9 mouse cellular contexts compared by ENCODE assay signal in the genomic region with DNA sequence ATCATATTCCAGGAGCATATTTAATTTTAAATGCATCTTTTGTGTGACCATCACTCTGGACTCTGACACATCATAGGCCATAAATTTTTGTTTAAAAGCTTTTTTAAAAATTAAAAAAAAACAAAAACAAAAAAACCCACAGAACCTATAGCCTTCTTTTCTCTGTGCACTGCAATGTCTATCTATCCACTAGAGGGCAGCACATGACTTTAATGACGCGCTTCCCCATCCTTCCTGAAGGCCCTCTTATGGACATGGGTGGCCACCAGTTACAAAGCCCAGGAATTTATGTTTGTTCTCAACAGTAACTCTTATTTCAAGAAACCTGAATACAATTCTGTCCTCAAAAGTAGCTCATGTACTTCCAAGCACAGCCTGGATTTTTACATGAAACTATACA. TPM values are rescaled to one million over a fixed set of nuclear protein-coding genes. Genes with fewer than 3 reads are reported as not detected.
DNase-seq lines count a peak whose midpoint lies in the region; ATAC-seq and TF ChIP-seq lines count a peak whose summit lies in the region.
"Had no signal": no experiment of that assay in that cellular context is flagged by ENCODE, and none has a peak within 500 bp of the region (broad histone marks: within the 10 kb centered on the region; RNA-seq: fewer than 3 reads in every experiment).

No protein-coding gene starts in this region.

- no peak overlapping the region for H3K4me2 ChIP-seq in neural tube, embryonic 15.5 days
- no peak overlapping the region for H3K4me2 ChIP-seq in hindbrain, embryonic 11.5 days (replicated peaks; ENCODE audit: low read depth, low read length)

- H3K27me3 ChIP-seq in neural tube, embryonic 15.5 days (replicated peaks): no peaks in the 10 kb centered on the region
- no peaks in the 10 kb centered on the region for H3K27me3 ChIP-seq in hindbrain, embryonic 11.5 days (ENCODE audit: control insufficient read depth, insufficient read depth, low read length)
- H3K27me3 ChIP-seq in splenic B cell, adult 2 months (ENCODE audit: control insufficient read depth, insufficient read depth, low read length, poor library complexity, severe bottlenecking): no peaks in the 10 kb centered on the region

- peak; percentile 91 for TF ChIP-seq CTCF in layer of hippocampus, adult 2 months (conservative IDR thresholded peaks at IDR 0.05)

- no peak overlapping the region for H3K27ac ChIP-seq in neural tube, embryonic 15.5 days (replicated peaks)
- no peak overlapping the region for H3K27ac ChIP-seq in hindbrain, embryonic 11.5 days (ENCODE audit: low read depth, low read length)
- H3K27ac ChIP-seq in layer of hippocampus, adult 2 months: no peak overlapping the region

- no peaks in the 10 kb centered on the region for H3K36me3 ChIP-seq in neural tube, embryonic 15.5 days
- no peaks in the 10 kb centered on the region for H3K36me3 ChIP-seq in hindbrain, embryonic 11.5 days (ENCODE audit: control insufficient read depth, insufficient read depth, low read length)
- no peaks in the 10 kb centered on the region for H3K36me3 ChIP-seq in splenic B cell, adult 2 months (ENCODE audit: control insufficient read depth, insufficient read depth, low read length, poor library complexity, severe bottlenecking)

- WGBS in neural tube, embryonic 15.5 days: 3% methylated on average over 2 of the region's 2 CpGs
- WGBS in hindbrain, embryonic 11.5 days: 4% methylated on average over 2 of the region's 2 CpGs

- no peak overlapping the region for H3K9ac ChIP-seq in neural tube, embryonic 15.5 days (replicated peaks)
- H3K9ac ChIP-seq in hindbrain, embryonic 11.5 days (ENCODE audit: low read depth, low read length): no peak overlapping the region

- H3K4me3 ChIP-seq in neural tube, embryonic 15.5 days (replicated peaks): no peak overlapping the region
- H3K4me3 ChIP-seq in hindbrain, embryonic 11.5 days (ENCODE audit: low read depth, low read length): no peak overlapping the region
- no peak overlapping the region for H3K4me3 ChIP-seq in layer of hippocampus, adult 2 months
- H3K4me3 ChIP-seq: erythroblast, embryonic 14.5 days had no signal

- no peak; the same call in 1 of the 2 replicates for ATAC-seq in neural tube, embryonic 15.5 days (ENCODE audit: low FRiP score)
- ATAC-seq in hindbrain, embryonic 11.5 days (ENCODE audit: low FRiP score): 0 out of 2 replicates have a peak, but pooled peaks have one; percentile 47

- H3K4me1 ChIP-seq in neural tube, embryonic 15.5 days: no peaks in the 10 kb centered on the region
- no peaks in the 10 kb centered on the region for H3K4me1 ChIP-seq in hindbrain, embryonic 11.5 days (replicated peaks; ENCODE audit: control insufficient read depth, insufficient read depth, low read length)

- peak; percentile 49 for DNase-seq in neural tube, embryonic 10.5 days (ENCODE audit: extremely low spot score, low spot score)
- DNase-seq in adrenal gland, adult 2 months: peak; percentile 18
- peak; percentile 90 for DNase-seq in embryo, embryonic 10.5 days (ENCODE audit: low spot score)
- peak; percentile 80 for DNase-seq in hindbrain, embryonic 11.5 days (ENCODE audit: low spot score)
- DNase-seq in layer of hippocampus, adult 2 months (ENCODE audit: low spot score in 2 of 2): peak; percentile 63 to 72
- peak; percentile 78 for DNase-seq in mesoderm, embryonic 11.5 days (ENCODE audit: low read depth, low spot score)
- peak; percentile 79 for DNase-seq in splenic B cell, adult 2 months (ENCODE audit: low read depth, low spot score)

- no peaks in the 10 kb centered on the region for H3K9me3 ChIP-seq in neural tube, embryonic 15.5 days (replicated peaks)
- H3K9me3 ChIP-seq in hindbrain, embryonic 11.5 days (ENCODE audit: control insufficient read depth, low read length): no peaks in the 10 kb centered on the region

RNA-seq across cellular contexts. Expression of a gene that starts 8.5 kb away (rescaled TPM):
- 2.7 and 3.2 TPM in 2 replicates for polyA plus RNA-seq in neural tube, embryonic 15.5 days (2015; fragmentation: Nextera tagmentation; extraction: Ambion mirVana)
- not detected for total RNA-seq in adrenal gland, adult 2 months (2021)
- polyA plus RNA-seq in adrenal gland, adult 2 months (2012; rRNA removed): not detected in 2 replicates
- polyA plus RNA-seq in hindbrain, embryonic 11.5 days (2014; fragmentation: Nextera tagmentation; extraction: Ambion mirVana): 2.6 and 3.8 TPM in 2 replicates
- under 1 TPM; 0.27 to 0.28 TPM for total RNA-seq in layer of hippocampus, adult 2 months (2021)
- polyA plus RNA-seq: erythroblast, embryonic 14.5 days had no signal

RNA-seq across cellular contexts. Expression of a gene that starts 39.7 kb away (rescaled TPM):
- 1.0 and 1.5 TPM in 2 replicates for polyA plus RNA-seq in neural tube, embryonic 15.5 days (2015; fragmentation: Nextera tagmentation; extraction: Ambion mirVana)
- total RNA-seq in adrenal gland, adult 2 months (2021): not detected
- polyA plus RNA-seq in adrenal gland, adult 2 months (2012; rRNA removed): 0.27 TPM in 1 of 2 replicates, not detected in the other
- 0.69 TPM in 1 of 2 replicates, not detected in the other for polyA plus RNA-seq in hindbrain, embryonic 11.5 days (2014; fragmentation: Nextera tagmentation; extraction: Ambion mirVana)
- 1 to 10 TPM; 1.3 to 1.6 TPM for total RNA-seq in layer of hippocampus, adult 2 months (2021)
- polyA plus RNA-seq: erythroblast, embryonic 14.5 days had no signal

Comparison
In these comparisons a context has a peak if more than half of its experiments do, and no peak if none do; other contexts are left out.
1. DNase-seq: peak in every context shown above with its lines; median percentile 90 in embryo, embryonic 10.5 days; 80 in hindbrain, embryonic 11.5 days; 79 in splenic B cell, adult 2 months; 78 in mesoderm, embryonic 11.5 days; 68 in layer of hippocampus, adult 2 months; 49 in neural tube, embryonic 10.5 days; 18 in adrenal gland, adult 2 months.